Mouse (Mus musculus): ENCODE results near the gene Cd200r3.

Cd200r3 gene
- long read RNA-seq, experiment 1: 0 reads
- long read RNA-seq, experiment 2: 0 reads

DNA sequence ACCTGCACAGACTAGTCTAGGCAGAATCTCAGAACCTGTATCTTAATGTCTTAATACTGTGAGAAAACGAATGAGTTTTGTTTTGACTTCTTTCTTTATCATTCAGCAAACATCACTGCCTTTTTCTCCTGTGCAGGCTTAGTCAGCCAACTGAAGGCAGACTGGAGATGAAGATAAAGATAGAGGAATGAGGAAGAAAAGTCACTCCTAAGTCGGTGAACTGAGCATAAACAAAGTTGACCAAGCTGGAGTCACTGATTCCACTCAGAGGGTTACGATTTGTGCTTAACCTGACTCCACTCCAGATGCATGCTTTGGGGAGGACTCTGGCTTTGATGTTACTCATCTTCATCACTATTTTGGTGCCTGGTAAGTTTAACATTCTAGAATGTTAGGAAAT lies at the start of gene Cd200r3:
Gene Cd200r3, plus strand, starts transcription at position 211 of the 400 bp plus-strand sequence.
- intact Hi-C loops (cut with DNase I): no loop called here

DNA sequence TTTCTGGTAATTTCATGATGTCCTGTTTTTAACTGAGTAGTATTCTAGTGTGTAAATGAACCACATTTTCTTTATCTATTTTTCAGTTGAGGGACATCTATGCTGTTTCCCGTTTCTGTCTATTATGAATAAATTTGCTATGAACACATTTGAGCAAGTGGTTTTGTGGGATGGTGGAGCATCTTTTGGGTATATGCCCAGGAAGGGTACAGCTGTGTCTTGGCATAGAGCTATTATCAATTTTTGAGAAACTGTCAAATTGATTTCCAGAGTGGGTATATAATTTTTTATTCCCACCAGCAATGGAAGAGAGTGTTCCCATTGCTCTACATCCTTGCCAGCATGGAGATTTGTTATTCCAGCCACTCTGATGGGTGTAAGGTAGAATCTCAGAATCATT lies 11.5 kb upstream of the Cd200r3 start:
- intact Hi-C loops (cut with DNase I): no loop called here

DNA sequence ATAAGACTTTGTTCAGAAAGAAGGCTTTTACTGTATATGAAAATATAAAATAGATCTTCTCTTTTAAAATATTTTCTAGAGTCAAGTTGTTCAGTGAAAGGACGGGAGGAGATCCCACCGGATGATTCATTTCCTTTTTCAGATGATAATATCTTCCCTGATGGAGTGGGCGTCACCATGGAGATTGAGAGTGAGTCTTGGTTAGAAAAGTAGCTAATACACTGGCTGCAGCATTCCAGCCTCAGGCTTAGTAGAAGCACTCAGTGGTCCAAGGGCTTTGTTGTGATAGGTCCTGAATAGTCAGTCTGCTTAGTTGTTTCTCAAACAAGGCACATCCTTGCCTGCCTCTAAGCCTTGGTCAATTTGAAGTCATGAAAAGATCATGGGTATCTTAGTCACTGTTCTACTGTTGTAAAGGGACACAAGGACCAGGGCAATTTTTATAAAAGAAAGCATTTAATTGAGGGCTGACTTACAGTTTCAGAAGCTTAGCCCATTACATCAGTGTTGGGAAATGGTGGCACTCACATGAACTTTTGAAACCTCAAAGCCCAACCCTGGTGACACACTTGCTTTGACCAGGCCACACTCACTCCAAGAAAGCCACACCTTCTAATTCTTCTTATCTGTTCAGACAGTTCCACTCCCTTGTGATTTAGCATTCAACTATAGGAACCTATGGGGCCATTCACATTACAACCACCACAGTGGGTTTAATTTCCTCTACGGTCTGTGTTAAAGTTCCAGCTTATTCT lies 8.1 kb downstream of the Cd200r3 start:
- intact Hi-C loops (cut with DNase I): no loop called here

DNA sequence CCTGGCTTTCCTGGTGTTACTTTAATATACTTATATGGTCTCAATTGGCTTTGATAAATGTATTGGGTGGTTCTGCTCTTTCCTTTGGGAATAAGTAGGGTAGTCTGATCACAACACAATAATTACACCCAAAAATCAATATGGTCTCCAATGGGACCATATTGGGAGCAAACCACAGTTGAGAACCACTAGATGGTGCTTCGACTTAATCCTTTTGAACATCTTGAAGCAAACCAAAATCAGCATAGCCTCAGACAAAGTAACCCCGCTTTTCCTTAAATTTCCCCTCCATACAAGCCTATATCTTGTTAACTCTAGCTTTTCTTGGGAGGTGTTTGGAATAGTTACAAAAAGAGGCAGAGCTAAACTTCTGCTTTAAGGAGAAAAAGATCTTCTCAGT lies 18.8 kb downstream of the Cd200r3 start:
- intact Hi-C loops (cut with DNase I): no loop called here

DNA sequence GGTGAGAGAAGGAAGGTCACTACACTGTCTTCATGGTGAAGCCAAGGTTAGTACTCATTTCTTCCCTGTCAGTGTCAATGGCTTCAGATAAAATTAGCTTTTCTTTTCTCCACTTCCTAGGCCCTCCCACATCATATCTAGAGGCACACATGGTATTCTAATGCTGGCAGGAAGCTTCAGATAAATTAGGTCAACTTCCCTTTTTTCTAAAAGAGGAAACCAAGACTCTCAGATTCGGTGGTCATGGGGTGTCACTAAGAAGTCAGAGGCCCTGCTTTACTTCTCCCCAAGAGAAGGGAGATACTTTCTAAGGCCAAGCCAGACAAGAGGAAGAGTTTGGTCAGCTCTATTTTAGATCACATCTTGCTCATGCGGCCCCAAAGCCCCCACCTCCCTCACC lies 19.3 kb downstream of the Cd200r3 start:
- intact Hi-C loops (cut with DNase I): no loop called here

DNA sequence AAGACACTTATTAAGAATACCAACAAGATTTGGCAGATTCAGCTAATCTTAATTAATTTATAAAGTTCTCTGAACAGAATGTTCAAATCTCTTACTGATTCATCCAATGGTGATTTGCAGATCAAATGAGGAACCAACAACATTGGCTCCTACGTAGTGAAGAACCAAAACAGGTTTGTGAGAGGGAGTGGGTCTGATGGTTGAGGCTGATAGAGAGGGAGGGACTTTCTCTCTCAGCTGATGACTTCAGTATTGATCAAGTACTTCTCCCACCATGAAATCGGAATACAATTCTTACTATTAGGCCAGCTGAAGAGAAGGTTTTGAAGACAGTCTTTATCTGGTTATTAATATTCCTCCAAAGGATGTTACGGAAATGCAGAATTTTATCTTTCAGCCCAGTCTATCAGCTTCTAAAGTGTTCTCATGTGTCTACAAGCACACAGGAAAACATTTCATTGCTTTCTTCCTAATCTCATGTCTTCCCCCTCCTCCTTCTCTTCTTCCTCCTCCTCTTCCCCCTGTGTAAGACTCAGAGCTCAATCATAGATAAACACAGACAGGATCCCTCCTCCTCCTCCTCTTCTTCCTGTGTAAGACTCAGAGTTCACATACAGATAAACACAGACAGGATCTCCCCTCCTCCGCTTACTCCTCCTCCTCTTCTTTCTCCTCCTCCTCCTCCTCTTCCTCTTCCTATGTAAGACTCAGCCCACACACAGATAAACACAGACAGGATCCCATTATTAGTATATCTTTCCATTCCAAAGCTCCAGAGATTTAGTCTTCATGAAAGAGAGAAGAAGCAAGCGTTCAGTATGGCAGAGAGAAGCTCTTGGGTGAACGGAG lies 21.3 kb downstream of the Cd200r3 start:
- intact Hi-C loops (cut with DNase I): no loop called here

DNA sequence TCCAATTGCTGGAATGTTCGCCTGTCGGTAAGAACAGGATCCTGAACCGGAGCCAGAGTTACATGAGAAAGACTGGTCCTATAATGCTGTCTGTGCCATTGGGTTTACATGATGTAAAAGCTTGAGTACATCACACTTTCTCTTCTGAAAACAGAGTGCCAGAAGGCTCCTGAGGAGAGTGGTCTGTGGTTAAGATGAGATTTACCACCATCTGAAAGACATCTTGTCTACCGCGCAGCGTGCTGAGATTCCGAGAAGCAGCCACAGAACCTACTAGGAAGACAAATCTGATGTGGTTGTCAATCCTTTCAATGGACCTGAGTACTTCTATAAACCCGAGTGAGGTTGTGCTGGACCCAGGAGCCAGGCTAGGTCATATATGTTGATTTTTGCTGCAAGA lies 21.9 kb downstream of the Cd200r3 start:
- intact Hi-C loops (cut with DNase I): no loop called here

DNA sequence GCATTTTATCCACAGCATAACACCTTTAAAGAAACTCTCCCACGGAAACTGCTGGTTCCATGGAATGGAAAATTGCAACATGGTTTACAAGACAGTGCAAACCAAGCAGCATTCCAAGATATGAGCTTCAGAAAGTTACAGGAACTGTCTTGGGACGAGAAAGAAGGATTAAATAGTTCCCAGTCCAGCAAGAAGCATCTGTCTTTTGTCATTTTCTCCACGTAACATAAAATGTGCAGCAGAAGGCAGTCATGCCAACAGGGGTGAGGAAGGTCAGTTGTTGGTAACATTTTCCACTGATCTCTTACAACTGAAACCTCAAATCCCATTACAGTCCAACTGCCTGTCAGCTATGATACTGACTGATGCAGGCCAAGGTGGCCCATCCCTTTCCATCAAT lies 22.4 kb downstream of the Cd200r3 start:
- intact Hi-C loops (cut with DNase I): no loop called here

DNA sequence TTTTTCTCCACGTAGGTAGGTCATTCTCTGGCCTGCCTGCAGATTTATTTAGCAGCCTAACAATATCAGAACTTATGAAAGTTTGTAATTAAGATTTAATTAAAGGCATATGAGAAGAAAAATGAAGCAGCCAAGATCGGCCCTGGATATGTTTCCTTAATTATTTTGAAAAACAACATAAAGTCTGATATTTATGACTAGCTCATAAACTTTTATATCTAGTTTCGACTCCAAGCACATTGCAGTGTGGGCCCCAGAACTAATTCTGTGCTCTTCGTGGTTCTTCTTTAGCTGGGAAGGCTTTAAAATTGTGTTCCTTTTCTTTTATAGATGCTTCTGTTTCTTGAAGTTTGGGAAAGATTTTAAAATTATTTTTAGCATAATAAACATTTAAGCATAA lies 23.4 kb downstream of the Cd200r3 start:
- intact Hi-C loops (cut with DNase I): no loop called here

DNA sequence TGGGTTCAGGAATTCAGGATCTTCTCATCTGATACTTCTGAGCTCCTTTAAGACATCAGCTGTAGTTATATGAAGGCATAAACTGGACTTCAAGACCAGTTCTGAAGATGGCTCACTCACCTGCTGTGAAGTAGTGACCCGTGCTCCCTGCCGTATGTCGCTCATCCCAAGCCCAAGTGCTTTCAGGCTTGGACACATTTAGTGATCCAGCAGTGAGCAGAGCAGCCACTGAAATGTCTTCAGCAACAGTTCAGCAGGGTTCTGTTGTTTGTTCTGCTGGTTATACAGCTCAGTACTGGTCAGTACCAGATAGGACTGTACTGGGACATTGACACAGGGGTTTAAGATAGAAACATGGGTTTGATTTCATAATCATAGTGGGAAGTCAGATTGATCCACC lies 24.6 kb downstream of the Cd200r3 start:
- intact Hi-C loops (cut with DNase I): no loop called here

DNA sequence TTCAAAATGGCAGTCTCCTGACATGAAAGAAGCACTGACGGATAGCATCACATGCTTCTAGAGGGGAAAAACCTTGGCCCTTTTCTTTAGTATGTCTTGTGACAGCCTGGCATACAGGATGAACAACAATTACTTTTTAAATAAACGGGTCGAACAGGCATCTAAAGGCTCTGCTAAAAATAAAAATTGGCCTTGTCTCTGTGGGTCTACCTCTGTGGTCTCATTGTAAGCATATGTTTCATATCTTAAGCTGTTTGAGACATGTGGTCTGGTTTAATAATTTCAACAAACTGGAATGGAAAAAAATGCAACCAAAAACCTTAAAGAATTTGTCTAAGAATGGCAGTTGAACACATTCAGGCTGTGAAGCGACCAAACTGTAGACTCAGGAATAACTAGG lies 27.4 kb downstream of the Cd200r3 start:
- intact Hi-C loops (cut with DNase I): no loop called here

DNA sequence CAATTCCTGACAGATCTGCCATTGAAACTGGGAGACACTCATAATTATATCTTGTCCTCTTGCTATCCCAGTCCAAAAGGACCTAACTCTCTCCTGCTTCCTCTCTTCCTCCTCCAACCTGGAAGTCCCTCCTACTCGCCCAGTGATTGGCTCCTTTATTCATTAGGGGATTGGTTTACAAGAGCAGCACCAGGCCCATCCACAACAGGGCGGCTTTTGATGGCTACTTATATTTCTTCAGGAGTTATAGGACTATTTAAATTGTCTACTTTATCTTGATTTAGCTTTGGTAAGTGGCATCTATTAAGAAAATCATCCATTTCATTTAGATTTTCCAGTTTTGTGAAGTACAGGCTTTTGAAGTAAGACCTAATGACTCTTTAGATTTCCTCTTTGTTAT lies 30.6 kb downstream of the Cd200r3 start:
- intact Hi-C loops (cut with DNase I): no loop called here

DNA sequence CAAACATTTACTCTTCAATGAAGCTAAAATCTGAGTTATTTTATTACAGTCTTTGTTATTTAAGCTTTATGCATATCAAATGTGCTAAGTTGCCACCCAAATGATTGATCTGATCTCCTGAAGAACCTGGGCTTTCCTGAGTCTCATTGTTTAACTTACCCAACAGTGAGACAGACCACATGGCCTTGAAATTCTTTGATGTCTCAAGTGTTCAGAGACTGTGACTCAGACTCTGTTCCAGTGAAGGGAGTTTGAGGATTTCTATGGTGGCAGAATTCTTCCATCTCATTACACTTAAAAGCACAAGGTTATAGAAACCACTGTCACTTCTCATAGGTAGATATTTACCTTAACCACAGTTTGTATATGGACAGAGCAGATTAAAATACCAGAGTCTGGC lies 32.6 kb downstream of the Cd200r3 start:
- intact Hi-C loops (cut with DNase I): no loop called here

DNA sequence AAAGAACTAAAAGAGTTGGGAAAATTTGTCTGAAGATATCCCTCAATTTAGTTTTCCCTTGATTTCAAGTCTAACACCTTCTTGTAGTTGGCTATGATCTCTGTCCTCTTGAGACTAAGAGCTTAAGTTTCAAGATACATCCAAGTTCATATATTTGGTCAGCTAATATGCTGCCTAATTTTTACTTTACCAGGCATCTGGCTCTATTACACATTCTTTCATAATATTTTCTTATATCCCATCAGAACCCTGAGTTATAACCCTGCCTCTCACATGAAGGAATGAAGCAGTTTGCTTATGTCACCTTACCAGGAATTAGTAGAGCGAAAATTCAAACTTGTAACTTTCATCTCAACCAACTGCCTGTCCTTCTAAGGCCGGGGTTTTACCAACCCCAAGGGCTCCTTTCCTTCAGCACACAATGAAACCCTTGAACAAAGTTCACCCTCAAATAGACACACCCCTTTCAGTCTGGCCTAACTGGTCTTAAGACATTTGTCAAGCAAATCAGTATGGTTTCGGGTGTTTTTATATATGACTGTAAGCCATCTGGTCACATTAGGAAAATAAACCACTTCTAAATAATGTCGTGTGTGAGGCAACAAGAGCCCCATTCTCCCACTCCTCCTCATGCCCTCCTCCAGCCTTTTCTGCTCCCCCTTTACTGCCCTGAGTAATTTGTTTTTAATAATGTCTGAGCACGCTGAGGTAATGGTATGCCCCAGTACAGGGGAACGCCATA lies 33.6 kb downstream of the Cd200r3 start:
- intact Hi-C loops (cut with DNase I): no loop called here

DNA sequence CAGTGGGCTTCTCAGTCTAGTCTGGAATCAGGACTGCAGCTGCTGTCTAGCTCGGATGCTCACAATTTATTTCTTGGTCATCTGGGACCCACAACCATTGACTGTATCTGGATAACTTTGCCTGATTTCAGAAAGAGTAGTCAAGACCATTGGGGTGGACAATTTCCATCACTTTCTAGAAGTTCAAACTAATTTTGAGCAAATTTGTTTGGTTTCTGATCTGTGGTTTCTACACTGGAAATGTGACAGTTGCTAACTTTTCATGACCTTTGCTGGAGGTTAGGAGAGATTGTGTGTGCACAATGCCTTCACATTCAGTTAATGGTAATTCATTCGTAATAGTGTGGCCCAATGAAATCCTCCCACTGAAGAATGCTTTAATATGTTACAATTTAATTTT lies 34.7 kb downstream of the Cd200r3 start:
- intact Hi-C loops (cut with DNase I): no loop called here

DNA sequence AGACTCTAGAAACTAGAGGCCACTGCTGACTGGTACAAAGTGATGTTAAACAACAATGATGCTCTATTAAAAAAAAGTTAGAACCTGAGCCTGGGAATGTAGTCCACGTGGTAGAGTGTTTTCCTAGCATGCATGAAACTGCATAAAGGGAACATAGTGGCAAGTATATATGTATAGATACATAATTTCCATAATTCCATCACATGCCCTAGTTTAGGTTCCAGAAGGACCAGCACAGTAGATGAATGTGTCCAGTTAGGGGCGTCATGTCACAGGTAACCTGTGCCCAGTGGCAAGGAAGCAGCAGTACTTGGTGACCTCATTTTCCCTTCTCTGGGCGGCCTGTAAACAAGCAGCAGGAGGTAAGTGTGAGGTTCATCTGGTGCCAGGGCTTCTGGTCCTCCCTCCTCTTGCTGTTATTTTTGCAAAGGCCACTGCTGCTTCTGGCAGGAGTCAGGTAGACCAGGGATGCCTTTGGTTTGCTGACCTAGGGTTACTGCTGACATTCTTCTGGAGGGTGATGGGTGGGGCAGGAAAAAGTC lies 35.9 kb downstream of the Cd200r3 start:
- intact Hi-C loops (cut with DNase I): no loop called here

DNA sequence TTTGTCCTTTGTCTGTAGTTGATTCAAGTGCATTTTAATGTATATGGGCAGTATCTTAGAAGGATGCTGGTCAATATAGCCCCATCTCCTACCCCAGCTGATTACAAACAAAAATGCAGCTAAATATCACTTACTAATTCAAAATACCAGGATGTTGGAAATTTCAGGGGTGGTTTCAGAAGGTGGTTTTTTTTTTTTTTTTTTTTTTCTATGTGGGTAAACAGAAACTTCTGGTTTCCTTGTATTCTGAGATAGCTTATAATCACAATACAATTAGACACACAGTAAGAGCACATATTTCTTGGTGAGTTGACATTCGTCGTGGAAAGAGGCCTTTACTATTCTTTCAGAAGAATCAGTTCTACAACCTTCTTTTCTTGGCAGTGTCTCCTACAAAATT lies 39.5 kb downstream of the Cd200r3 start:
- intact Hi-C loops (cut with DNase I): no loop called here

DNA sequence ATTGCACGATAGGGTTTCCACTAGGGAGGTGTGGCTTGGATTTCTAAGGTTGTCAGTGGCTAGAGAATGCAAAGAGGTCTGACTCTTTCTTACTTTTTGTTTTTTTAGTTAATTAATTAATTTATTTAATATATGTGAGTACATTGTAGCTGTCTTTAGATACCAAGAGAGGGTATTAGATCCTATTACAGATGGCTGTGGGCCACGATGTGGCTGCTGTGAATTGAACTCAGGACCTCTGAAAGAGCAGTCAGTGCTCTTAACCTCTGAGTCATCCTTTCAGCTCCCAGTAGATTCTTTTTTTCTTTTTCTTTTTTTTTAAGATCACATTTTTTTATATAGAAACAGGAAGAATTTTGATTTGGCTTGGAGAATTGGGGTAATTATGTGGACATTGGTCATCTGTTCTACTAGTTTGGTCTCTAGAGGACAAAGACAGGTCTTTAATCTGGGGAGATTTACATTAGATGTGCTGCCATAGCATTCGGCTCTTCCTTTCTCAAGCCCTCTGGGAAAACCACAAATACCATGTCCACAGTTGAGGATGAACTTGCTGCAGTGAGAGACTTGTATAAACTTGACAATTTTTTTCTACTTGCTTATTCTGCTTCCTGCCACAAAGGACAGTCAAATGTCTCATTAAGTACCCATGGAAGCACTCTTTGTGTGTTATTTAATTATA lies 40.0 kb downstream of the Cd200r3 start:
- intact Hi-C loops (cut with DNase I): no loop called here

DNA sequence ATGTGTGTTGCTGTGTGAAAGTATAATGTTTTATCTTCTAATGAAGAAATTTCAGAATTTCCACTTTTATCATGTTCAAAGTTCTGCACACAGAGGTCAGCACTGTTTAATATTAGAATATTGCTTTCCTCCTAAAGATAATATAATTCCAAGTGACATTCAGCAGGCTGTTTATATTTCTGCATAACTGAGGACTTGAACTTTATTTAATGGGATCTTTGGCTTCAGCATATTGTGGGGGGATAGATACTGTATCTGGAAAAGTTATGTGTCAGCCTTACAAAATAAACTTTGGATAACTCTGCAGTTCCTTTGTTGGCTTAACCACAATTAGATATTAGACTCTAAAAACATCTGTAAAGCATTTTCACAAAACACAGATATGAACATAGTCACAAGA lies 40.6 kb downstream of the Cd200r3 start:
- intact Hi-C loops (cut with DNase I): no loop called here

DNA sequence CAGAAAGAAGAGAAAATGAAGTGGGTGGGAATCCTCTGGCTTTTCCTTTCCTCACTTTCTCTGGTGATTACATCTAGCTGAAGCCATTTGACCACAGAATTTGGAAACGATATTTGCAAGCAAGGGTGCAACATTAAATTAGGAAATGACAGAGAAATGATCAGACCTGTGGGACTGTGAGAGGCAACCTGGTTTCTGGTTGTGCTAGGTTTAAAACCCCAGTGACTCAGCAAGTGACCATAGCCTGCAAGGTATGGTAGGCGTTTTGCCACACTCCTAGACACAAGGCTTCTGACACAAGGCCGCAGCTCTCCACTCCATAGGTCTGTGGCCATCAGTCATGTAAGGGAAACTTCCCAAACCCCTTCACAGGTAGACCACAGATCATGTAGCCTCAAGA lies 41.4 kb downstream of the Cd200r3 start:
- intact Hi-C loops (cut with DNase I): no loop called here

DNA sequence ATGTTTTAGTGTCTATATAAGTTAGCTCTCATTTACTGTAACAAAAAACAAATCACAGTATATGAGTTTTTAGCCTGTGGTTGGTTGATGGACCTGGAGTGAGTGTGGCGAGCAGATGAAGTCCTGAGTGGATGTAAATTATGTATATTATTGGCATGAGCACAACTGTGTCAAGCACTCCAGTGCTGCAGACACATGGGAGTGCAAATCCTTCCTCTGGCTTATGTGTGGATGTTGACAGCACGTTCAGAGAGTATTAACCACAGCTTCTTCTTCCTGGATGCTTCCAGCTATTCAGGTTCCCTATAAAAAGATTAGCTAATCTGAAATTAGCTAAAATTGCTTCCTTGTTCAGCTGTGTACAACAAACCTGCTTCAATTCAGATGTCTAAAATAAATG lies 42.6 kb downstream of the Cd200r3 start:
- intact Hi-C loops (cut with DNase I): no loop called here
